Mouse (Mus musculus) cerebellum, adult 18-20 months (tissue): ENCODE data around the gene Pla1a.
"Not testable (repeated sequence)": the region's sequence is repeated elsewhere in the genome, so short reads cannot be mapped to it uniquely, and the experiment has no call there.

ENCODE experiments used
- DNase-seq, 2 experiments: peaks; one replicate each; pipeline ENCODE4 v3.0.0; 2021

The Pla1a gene

GRCm38 (mm10) chr16:38432498-38433425 is at the start of gene Pla1a:
Pla1a (minus strand) TSS chr16:38433145.
- no peak for DNase-seq

GRCm38 (mm10) chr16:38481327-38481726 is 48.4 kb upstream of the Pla1a start:
- no peak for DNase-seq

GRCm38 (mm10) chr16:38478296-38478695 is 45.4 kb upstream of the Pla1a start:
- DNase-seq, result no peak

GRCm38 (mm10) chr16:38477241-38477608 is 44.3 kb upstream of the Pla1a start:
- not testable (repeated sequence) for DNase-seq

GRCm38 (mm10) chr16:38476312-38477240 is 43.6 kb upstream of the Pla1a start:
- peak; percentile 41 to 58 for DNase-seq

- no peak for DNase-seq
Observed at GRCm38 (mm10) chr16:38475681-38476311, 42.9 kb upstream of the Pla1a start.

- DNase-seq, result no peak
Observed at GRCm38 (mm10) chr16:38474677-38475286, 41.8 kb upstream of the Pla1a start.

GRCm38 (mm10) chr16:38473661-38474060 is 40.7 kb upstream of the Pla1a start:
- DNase-seq, result no peak

GRCm38 (mm10) chr16:38472507-38472873 is 39.5 kb upstream of the Pla1a start:
- no peak for DNase-seq

- DNase-seq, result no peak
Observed at GRCm38 (mm10) chr16:38471697-38472506, 39.0 kb upstream of the Pla1a start.

GRCm38 (mm10) chr16:38469437-38469836 is 36.5 kb upstream of the Pla1a start:
- DNase-seq, result no peak

- DNase-seq, result no peak
Observed at GRCm38 (mm10) chr16:38468706-38469018, 35.7 kb upstream of the Pla1a start.

GRCm38 (mm10) chr16:38467917-38468705 is 35.2 kb upstream of the Pla1a start:
- DNase-seq, result no peak

- no peak for DNase-seq
Observed at GRCm38 (mm10) chr16:38467091-38467916, 34.4 kb upstream of the Pla1a start.

- DNase-seq, result no peak
Observed at GRCm38 (mm10) chr16:38466089-38466488, 33.1 kb upstream of the Pla1a start.

- DNase-seq, result no peak
Observed at GRCm38 (mm10) chr16:38463305-38463704, 30.4 kb upstream of the Pla1a start.

GRCm38 (mm10) chr16:38462161-38462560 is 29.2 kb upstream of the Pla1a start:
- no peak for DNase-seq

- no peak for DNase-seq
Observed at GRCm38 (mm10) chr16:38461749-38462148, 28.8 kb upstream of the Pla1a start.

GRCm38 (mm10) chr16:38459990-38460389 is 27.0 kb upstream of the Pla1a start:
- no peak for DNase-seq

GRCm38 (mm10) chr16:38458600-38459280 is 25.8 kb upstream of the Pla1a start:
- DNase-seq, result no peak
